Mouse (Mus musculus) T-helper 1 cell (primary cell): Measurements from ENCODE around the gene Il6st.

Experiments used
- in situ Hi-C: fragments of 300-600 bp; cut with MboI, MseI; formaldehyde crosslinking; loops from one replicate; pipeline ENCODE4 v1.15.1; 2025; ENCODE audit warnings: high pct_unique_total_duplicates

Gene Il6st

GRCm38 (mm10) chr13:112523346-112523970 is 59.6 kb downstream of the Il6st start:
- in situ Hi-C loops, result loop anchor here (5.0 kb wide), 1 partner anchor 231 kb away; no protein-coding TSS in a partner anchor

- in situ Hi-C loops, result no loop called here
These were observed 63.3 kb downstream of the Il6st start for GRCm38 (mm10) chr13:112527186-112527585.

DNA sequence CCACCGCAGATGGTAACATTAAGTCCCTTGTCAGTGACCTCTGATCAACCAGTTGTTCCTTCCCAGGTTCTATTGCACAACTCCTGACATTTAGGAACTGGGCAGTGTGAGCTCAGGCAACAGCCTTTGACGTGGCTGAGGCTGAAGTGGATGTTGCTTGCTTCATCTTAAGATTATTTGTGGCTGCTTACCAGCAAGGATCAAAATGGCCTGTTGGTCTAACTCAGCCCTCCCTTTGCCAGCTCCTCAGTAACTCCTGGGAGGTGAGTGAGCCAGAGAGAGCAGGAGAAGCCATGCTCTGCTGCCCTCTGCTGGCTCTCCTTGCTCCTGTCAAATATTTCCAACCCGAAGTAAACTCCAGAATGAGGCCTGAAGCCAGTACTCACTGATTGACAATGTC is 66.0 kb downstream of the Il6st start:
- in situ Hi-C loops, result no loop called here

- in situ Hi-C loops, result no loop called here
These were observed 68.4 kb downstream of the Il6st start for GRCm38 (mm10) chr13:112532235-112532634.

- in situ Hi-C loops, result no loop called here
These were observed 69.7 kb downstream of the Il6st start for GRCm38 (mm10) chr13:112533556-112533955.

- in situ Hi-C loops, result no loop called here
These were observed 72.7 kb downstream of the Il6st start for GRCm38 (mm10) chr13:112536611-112537010.

GRCm38 (mm10) chr13:112537065-112537464 is 73.2 kb downstream of the Il6st start:
- in situ Hi-C loops, result no loop called here

DNA sequence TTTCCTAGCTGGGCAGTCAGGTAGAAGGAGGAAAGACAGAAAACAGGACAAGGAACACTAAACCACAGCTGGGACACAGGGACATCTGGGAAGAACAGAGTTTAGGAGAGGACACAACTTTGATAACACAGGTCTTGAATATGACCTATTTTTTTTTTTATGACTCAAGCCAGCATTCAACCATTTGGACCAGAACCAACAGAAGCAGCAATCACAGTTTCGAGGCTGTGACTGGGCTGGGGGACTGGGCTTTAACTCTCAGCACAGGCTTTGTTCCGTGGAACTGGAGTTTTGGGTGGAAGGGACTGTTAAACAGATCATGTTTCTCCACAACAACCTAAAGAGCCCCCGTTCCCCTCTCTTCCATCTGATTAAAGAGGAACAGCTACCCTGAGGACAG is 76.7 kb downstream of the Il6st start:
- in situ Hi-C loops, result loop anchor here (10.0 kb wide), 1 partner anchor 526 kb away; no protein-coding TSS in a partner anchor

GRCm38 (mm10) chr13:112541223-112541975 is 77.5 kb downstream of the Il6st start:
- in situ Hi-C loops, result loop anchor here (10.0 kb wide), 1 partner anchor 527 kb away; no protein-coding TSS in a partner anchor

DNA sequence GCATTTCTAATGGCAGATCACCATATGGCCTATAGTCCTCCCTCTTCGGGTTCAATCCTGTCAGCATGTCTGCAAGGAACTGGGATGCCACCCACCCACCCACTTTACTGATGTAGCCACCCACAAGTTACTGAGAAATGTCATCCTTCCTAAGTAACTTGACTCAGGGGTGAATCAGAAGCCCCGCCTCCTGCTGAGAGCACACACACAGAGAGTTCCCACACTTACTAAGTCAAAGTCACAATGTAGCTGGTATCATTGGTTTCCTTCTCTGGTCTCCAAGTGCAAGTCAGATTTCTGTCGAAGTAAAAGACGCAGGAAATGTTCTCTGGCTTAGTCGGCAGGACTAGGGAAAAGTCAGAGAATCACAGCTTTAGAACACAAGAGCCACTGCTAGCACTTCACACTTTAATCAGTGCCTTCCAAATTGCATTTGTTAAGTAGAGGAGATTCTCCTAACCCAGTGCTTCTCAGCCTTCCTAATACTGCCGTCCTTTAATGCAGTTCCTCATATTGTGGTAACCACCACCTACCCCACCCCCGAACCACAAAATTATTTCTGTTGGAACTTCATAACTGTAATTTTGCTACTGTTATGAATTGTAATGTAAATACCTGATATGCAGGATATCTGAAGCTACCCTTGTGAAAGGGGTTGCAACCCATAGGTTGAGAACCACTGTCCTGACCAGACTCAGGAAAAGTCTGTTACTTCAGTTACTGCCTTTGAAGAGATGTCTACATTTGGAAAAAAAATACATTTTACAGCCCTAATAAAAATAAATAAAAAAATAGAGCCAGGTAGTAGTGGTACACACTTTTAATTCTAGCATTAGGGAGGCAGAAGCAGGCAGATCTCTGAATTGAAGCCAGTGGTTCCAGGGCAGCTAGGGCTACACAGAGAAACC is 88.0 kb downstream of the Il6st start:
- in situ Hi-C loops, result no loop called here

- in situ Hi-C loops, result no loop called here
These were observed 89.4 kb downstream of the Il6st start for GRCm38 (mm10) chr13:112553304-112553703.

GRCm38 (mm10) chr13:112556501-112556900 is 92.6 kb downstream of the Il6st start:
- in situ Hi-C loops, result loop anchor here (5.0 kb wide), 1 partner anchor 51 kb away; no protein-coding TSS in a partner anchor
